Mouse (Mus musculus): Measurements from ENCODE around the gene Rps11. TPM values are rescaled to one million over a fixed set of nuclear protein-coding genes. Genes with fewer than 3 reads are reported as not detected.
A peak's percentile ranks its signal among the peaks of the same experiment; 100 is the strongest.
"Not testable (repeated sequence)": the region's sequence is repeated elsewhere in the genome, so short reads cannot be mapped to it uniquely, and the experiment has no call there.

Gene Rps11
- polyA plus RNA-seq, 1 experiment from 2014 or later = 1,961 TPM

- ATAC-seq (replicated peaks; ENCODE audit: low FRiP score, low TSS enrichment, low read depth) (no peak; the same call in 1 of the 2 replicates), DNase-seq (ENCODE audit: low spot score) (no peak)
- H3K4me2 ChIP-seq (ENCODE audit: low read length) = peak overlapping the region; percentile 61
- peak overlapping the region; percentile 40 for H3K4me3 ChIP-seq (ENCODE audit: low read depth, low read length)
- WGBS = 51% methylated on average over 9 of the region's 9 CpGs
- H3K27ac ChIP-seq (ENCODE audit: low read depth) = peak overlapping the region; percentile 92
- no peaks in the 10 kb centered on the region for H3K36me3 ChIP-seq (ENCODE audit: control insufficient read depth, insufficient read depth, low read length)
- peaks cover 17% of the 10 kb centered on the region for H3K4me1 ChIP-seq (replicated peaks; ENCODE audit: control insufficient read depth, insufficient read depth, low read length)
- no peaks in the 10 kb centered on the region for H3K9me3 ChIP-seq (ENCODE audit: control insufficient read depth, low read length)
- H3K9ac ChIP-seq (ENCODE audit: low read length) = peak overlapping the region; percentile 59
- H3K27me3 ChIP-seq (replicated peaks; ENCODE audit: control insufficient read depth, insufficient read depth, low read length) = no peaks in the 10 kb centered on the region
These were observed 21.2 kb downstream of the Rps11 start for GRCm38 (mm10) chr7:45102940-45103585.

GRCm38 (mm10) chr7:45102441-45102840, 21.8 kb downstream of the Rps11 start:
- Histone ChIP-seq H3K9ac (ENCODE audit: low read length) (peak overlapping the region; percentile 59; the same call in 1 of the 2 replicates), H3K36me3 (ENCODE audit: control insufficient read depth, insufficient read depth, low read length) (0 out of 2 replicates have a peak, but pooled peaks cover under 1% of the 10 kb centered on the region), H3K27me3 (replicated peaks; ENCODE audit: control insufficient read depth, insufficient read depth, low read length) (no peaks in the 10 kb centered on the region), H3K4me2 (ENCODE audit: low read length) (peak overlapping the region; percentile 61), H3K4me1 (replicated peaks; ENCODE audit: control insufficient read depth, insufficient read depth, low read length) (peaks cover 17% of the 10 kb centered on the region), H3K9me3 (ENCODE audit: control insufficient read depth, low read length) (no peaks in the 10 kb centered on the region), H3K4me3 (ENCODE audit: low read depth, low read length) (peak overlapping the region; percentile 40; the same call in 1 of the 2 replicates), H3K27ac (ENCODE audit: low read depth) (peak overlapping the region; percentile 92; the same call in 1 of the 2 replicates)
- ATAC-seq (replicated peaks; ENCODE audit: low FRiP score, low TSS enrichment, low read depth) (no peak), DNase-seq (ENCODE audit: low spot score) (no peak)
- 79% methylated on average over 11 of the region's 11 CpGs for WGBS

- no peak overlapping the region for H3K4me2 ChIP-seq (ENCODE audit: low read length)
- no peak for ATAC-seq (replicated peaks; ENCODE audit: low FRiP score, low TSS enrichment, low read depth)
These were observed 24.2 kb downstream of the Rps11 start for GRCm38 (mm10) chr7:45100046-45100445.

GRCm38 (mm10) chr7:45098541-45099240, 25.5 kb downstream of the Rps11 start:
- DNase-seq (ENCODE audit: low spot score) (no peak), ATAC-seq (replicated peaks; ENCODE audit: low FRiP score, low TSS enrichment, low read depth) (no peak)
- Histone ChIP-seq H3K36me3 (ENCODE audit: control insufficient read depth, insufficient read depth, low read length) (0 out of 2 replicates have a peak, but pooled peaks cover 3% of the 10 kb centered on the region), H3K4me3 (ENCODE audit: low read depth, low read length) (no peak overlapping the region), H3K4me1 (replicated peaks; ENCODE audit: control insufficient read depth, insufficient read depth, low read length) (peaks cover 19% of the 10 kb centered on the region), H3K4me2 (ENCODE audit: low read length) (no peak overlapping the region), H3K9me3 (ENCODE audit: control insufficient read depth, low read length) (no peaks in the 10 kb centered on the region), H3K27ac (ENCODE audit: low read depth) (no peak overlapping the region), H3K27me3 (replicated peaks; ENCODE audit: control insufficient read depth, insufficient read depth, low read length) (no peaks in the 10 kb centered on the region), H3K9ac (ENCODE audit: low read length) (no peak overlapping the region)
- 90% methylated on average over 8 of the region's 8 CpGs for WGBS

More at GRCm38 (mm10) chr7:45100046-45100445, 24.2 kb downstream of the Rps11 start:
- Histone ChIP-seq H3K27ac (ENCODE audit: low read depth) (no peak overlapping the region), H3K4me3 (ENCODE audit: low read depth, low read length) (no peak overlapping the region), H3K9me3 (ENCODE audit: control insufficient read depth, low read length) (no peaks in the 10 kb centered on the region), H3K36me3 (ENCODE audit: control insufficient read depth, insufficient read depth, low read length) (0 out of 2 replicates have a peak, but pooled peaks cover 3% of the 10 kb centered on the region), H3K4me1 (replicated peaks; ENCODE audit: control insufficient read depth, insufficient read depth, low read length) (peaks cover 17% of the 10 kb centered on the region), H3K27me3 (replicated peaks; ENCODE audit: control insufficient read depth, insufficient read depth, low read length) (no peaks in the 10 kb centered on the region), H3K9ac (ENCODE audit: low read length) (no peak overlapping the region)
- 88% methylated on average over 6 of the region's 6 CpGs for WGBS
- DNase-seq (ENCODE audit: low spot score) = no peak

GRCm38 (mm10) chr7:45097479-45097878, 26.8 kb downstream of the Rps11 start:
- peaks cover 19% of the 10 kb centered on the region for H3K4me1 ChIP-seq (replicated peaks; ENCODE audit: control insufficient read depth, insufficient read depth, low read length)
- no peak for ATAC-seq (replicated peaks; ENCODE audit: low FRiP score, low TSS enrichment, low read depth)
- H3K4me3 ChIP-seq (ENCODE audit: low read depth, low read length) = no peak overlapping the region
- no peaks in the 10 kb centered on the region for H3K27me3 ChIP-seq (replicated peaks; ENCODE audit: control insufficient read depth, insufficient read depth, low read length)
- DNase-seq (ENCODE audit: low spot score) = no peak
- H3K4me2 ChIP-seq (ENCODE audit: low read length) = no peak overlapping the region
- 72% methylated on average over 6 of the region's 6 CpGs for WGBS
- H3K36me3 ChIP-seq (ENCODE audit: control insufficient read depth, insufficient read depth, low read length) = 0 out of 2 replicates have a peak, but pooled peaks cover 3% of the 10 kb centered on the region
- H3K9me3 ChIP-seq (ENCODE audit: control insufficient read depth, low read length) = no peaks in the 10 kb centered on the region
- no peak overlapping the region for H3K9ac ChIP-seq (ENCODE audit: low read length)
- no peak overlapping the region for H3K27ac ChIP-seq (ENCODE audit: low read depth)

GRCm38 (mm10) chr7:45095965-45096364, 28.3 kb downstream of the Rps11 start:
- H3K4me1 ChIP-seq (replicated peaks; ENCODE audit: control insufficient read depth, insufficient read depth, low read length) = peaks cover 16% of the 10 kb centered on the region
- DNase-seq (ENCODE audit: low spot score); H3K9me3 ChIP-seq (ENCODE audit: control insufficient read depth, low read length); H3K27ac ChIP-seq (ENCODE audit: low read depth); ATAC-seq (replicated peaks; ENCODE audit: low FRiP score, low TSS enrichment, low read depth); H3K4me2 ChIP-seq (ENCODE audit: low read length); H3K27me3 ChIP-seq (replicated peaks; ENCODE audit: control insufficient read depth, insufficient read depth, low read length); H3K36me3 ChIP-seq (ENCODE audit: control insufficient read depth, insufficient read depth, low read length); H3K9ac ChIP-seq (ENCODE audit: low read length); H3K4me3 ChIP-seq (ENCODE audit: low read depth, low read length): not testable (repeated sequence)
- WGBS = 94% methylated on average over 14 of the region's 14 CpGs

- Histone ChIP-seq H3K4me3 (ENCODE audit: low read depth, low read length) (no peak overlapping the region), H3K27ac (ENCODE audit: low read depth) (no peak overlapping the region), H3K4me1 (replicated peaks; ENCODE audit: control insufficient read depth, insufficient read depth, low read length) (peaks cover 20% of the 10 kb centered on the region), H3K36me3 (ENCODE audit: control insufficient read depth, insufficient read depth, low read length) (0 out of 2 replicates have a peak, but pooled peaks cover 3% of the 10 kb centered on the region), H3K9ac (ENCODE audit: low read length) (no peak overlapping the region), H3K9me3 (ENCODE audit: control insufficient read depth, low read length) (no peaks in the 10 kb centered on the region), H3K4me2 (ENCODE audit: low read length) (no peak overlapping the region), H3K27me3 (replicated peaks; ENCODE audit: control insufficient read depth, insufficient read depth, low read length) (no peaks in the 10 kb centered on the region)
- whole genome bisulfite sequencing = 69% methylated on average over 6 of the region's 6 CpGs
- DNase-seq (ENCODE audit: low spot score) (no peak), ATAC-seq (replicated peaks; ENCODE audit: low FRiP score, low TSS enrichment, low read depth) (no peak)
These were observed 28.9 kb downstream of the Rps11 start for GRCm38 (mm10) chr7:45095367-45095766.

- no peak for DNase-seq (ENCODE audit: low spot score)
- Histone ChIP-seq H3K27ac (ENCODE audit: low read depth) (no peak overlapping the region), H3K9me3 (ENCODE audit: control insufficient read depth, low read length) (no peaks in the 10 kb centered on the region), H3K4me1 (replicated peaks; ENCODE audit: control insufficient read depth, insufficient read depth, low read length) (peaks cover 22% of the 10 kb centered on the region), H3K27me3 (replicated peaks; ENCODE audit: control insufficient read depth, insufficient read depth, low read length) (no peaks in the 10 kb centered on the region), H3K36me3 (ENCODE audit: control insufficient read depth, insufficient read depth, low read length) (0 out of 2 replicates have a peak, but pooled peaks cover 6% of the 10 kb centered on the region), H3K4me2 (ENCODE audit: low read length) (no peak overlapping the region), H3K4me3 (ENCODE audit: low read depth, low read length) (no peak overlapping the region), H3K9ac (ENCODE audit: low read length) (no peak overlapping the region)
- WGBS = 23% methylated on average over 7 of the region's 7 CpGs
- no peak for ATAC-seq (replicated peaks; ENCODE audit: low FRiP score, low TSS enrichment, low read depth)
These were observed 30.1 kb downstream of the Rps11 start for GRCm38 (mm10) chr7:45094121-45094520.

Measured in intestine, embryonic 14.5 days (tissue).